Mouse (Mus musculus) intestine, embryonic 15.5 days (tissue): ENCODE measurements around the gene Nanp. TPM values are rescaled to one million over a fixed set of nuclear protein-coding genes. Genes with fewer than 3 reads are reported as not detected.

Experiments
- ATAC-seq: fragments of 200-750 bp; cut with Nextera tagmentation; 2 replicates; pipeline ENCODE4 v1.8.0; 2017; ENCODE audit warnings: moderate TSS enrichment, moderate library complexity
- H3K27ac ChIP-seq: fragments of 300-500 bp; sonication (generic); 2 replicates; pipeline ENCODE4 v1.5.1; 2015; ENCODE audit warnings: mild to moderate bottlenecking, inconsistent platforms
- H3K27me3 ChIP-seq: fragments of 300-500 bp; sonication (generic); replicated peaks from 2 replicates; pipeline ENCODE4 v1.6.1; 2015; ENCODE audit warnings: inconsistent platforms
- H3K36me3 ChIP-seq: fragments of 300-500 bp; sonication (generic); 2 replicates; pipeline ENCODE4 v1.6.1; 2015; ENCODE audit warnings: inconsistent platforms
- H3K4me1 ChIP-seq: fragments of 300-500 bp; sonication (generic); replicated peaks from 2 replicates; pipeline ENCODE4 v1.6.1; 2015; ENCODE audit warnings: inconsistent platforms
- H3K4me2 ChIP-seq: fragments of 300-500 bp; sonication (generic); replicated peaks from 2 replicates; pipeline ENCODE4 v1.6.1; 2015; ENCODE audit warnings: mild to moderate bottlenecking, inconsistent platforms
- H3K4me3 ChIP-seq: fragments of 300-500 bp; sonication (generic); replicated peaks from 2 replicates; pipeline ENCODE4 v1.5.1; 2015; ENCODE audit warnings: inconsistent platforms
- H3K9ac ChIP-seq: fragments of 300-500 bp; sonication (generic); 2 replicates; pipeline ENCODE4 v1.6.1; 2015; ENCODE audit warnings: inconsistent platforms
- H3K9me3 ChIP-seq: fragments of 300-500 bp; sonication (generic); 2 replicates; pipeline ENCODE4 v1.6.1; 2016; ENCODE audit warnings: inconsistent platforms
- WGBS: fragments of 180-500 bp; shearing (Covaris S2); methylation state at CpG from one replicate; pipeline ENCODE4 v1.1.7; 2015; 5-methylcytosine and 5-hydroxymethylcytosine counted together
- polyA plus RNA-seq: library from polyadenylated mRNA; unstranded; fragments of >200 nt; fragmentation: Nextera tagmentation; extraction: Ambion mirVana; gene quantifications from 2 replicates; pipeline ENCODE4 v1.2.1, GENCODE M21; 2015

The Nanp gene
- polyA plus RNA-seq, 1 experiment from 2014 or later = 61.2 TPM

DNA sequence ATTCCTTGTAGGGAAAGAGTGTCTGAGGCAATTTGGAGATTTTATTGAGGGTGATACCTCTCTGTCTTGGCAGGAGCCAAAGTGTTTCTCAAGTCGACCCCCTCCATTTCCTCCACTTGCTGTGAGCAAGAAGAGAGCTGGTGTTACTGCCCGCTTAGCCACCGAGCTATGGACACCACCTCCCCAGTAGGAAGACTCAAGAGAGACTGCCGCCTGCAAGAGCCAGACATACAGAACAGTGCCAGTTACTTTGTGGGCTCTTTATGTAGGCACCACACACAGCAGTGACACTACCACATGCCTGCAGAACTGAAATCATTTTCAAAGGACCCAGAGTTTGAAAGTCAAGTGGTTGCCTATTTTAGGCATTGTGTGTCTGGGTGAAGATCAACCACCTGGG lies 48.1 kb downstream of the Nanp start:
- Histone ChIP-seq H3K36me3 (no peaks in the 10 kb centered on the region), H3K4me3 (no peak overlapping the region), H3K27me3 (no peaks in the 10 kb centered on the region), H3K9me3 (no peaks in the 10 kb centered on the region), H3K4me2 (no peak overlapping the region), H3K27ac (no peak overlapping the region), H3K4me1 (no peaks in the 10 kb centered on the region), H3K9ac (no peak overlapping the region)
- WGBS = 81% methylated on average over 4 of the region's 4 CpGs
- ATAC-seq = no peak

DNA sequence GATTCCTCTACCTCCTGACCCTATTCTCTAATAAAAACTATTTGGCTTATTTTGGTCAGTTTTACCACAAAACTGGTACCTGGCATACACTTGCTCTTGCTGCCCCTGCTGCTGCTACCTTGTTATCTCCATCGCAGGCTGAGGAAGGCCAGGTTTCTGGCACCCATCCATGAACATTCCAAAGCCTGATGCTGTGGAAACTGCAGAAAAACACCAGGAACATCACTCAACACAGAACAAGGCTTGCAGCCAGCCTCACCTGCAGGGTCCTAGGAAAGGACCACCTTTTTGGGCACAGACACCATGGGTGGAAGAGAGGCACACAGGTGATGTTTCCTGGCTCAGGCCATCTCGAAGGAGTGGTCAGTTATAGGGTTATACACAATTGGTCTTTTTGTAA lies 48.7 kb downstream of the Nanp start:
- no peaks in the 10 kb centered on the region for H3K9me3 ChIP-seq
- ATAC-seq = no peak
- no peak overlapping the region for H3K4me2 ChIP-seq
- WGBS = 76% methylated on average over 2 of the region's 2 CpGs
- H3K4me1 ChIP-seq = no peaks in the 10 kb centered on the region
- H3K27ac ChIP-seq = no peak overlapping the region
- no peaks in the 10 kb centered on the region for H3K27me3 ChIP-seq
- no peak overlapping the region for H3K4me3 ChIP-seq
- H3K36me3 ChIP-seq = no peaks in the 10 kb centered on the region
- no peak overlapping the region for H3K9ac ChIP-seq

DNA sequence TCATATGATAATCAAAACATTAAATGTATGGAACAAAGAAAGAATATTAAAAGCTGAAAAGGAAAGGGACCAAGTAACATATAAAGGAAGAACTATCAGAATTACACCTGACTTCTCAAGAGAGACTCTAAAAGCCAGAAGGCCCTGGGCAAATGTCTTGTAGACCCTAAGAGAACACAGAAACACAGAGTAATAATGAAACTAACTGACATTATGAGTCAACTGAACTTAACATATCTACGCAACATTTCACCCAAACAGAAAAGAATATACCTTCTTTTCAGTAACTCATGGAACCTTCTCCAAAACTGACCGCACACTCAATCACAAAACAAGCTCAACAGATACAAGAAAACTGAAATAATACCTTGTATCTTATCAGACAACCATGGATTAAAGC lies 53.8 kb downstream of the Nanp start:
- Histone ChIP-seq H3K9me3 (no peaks in the 10 kb centered on the region), H3K36me3 (no peaks in the 10 kb centered on the region), H3K4me2 (no peak overlapping the region), H3K9ac (no peak overlapping the region), H3K27me3 (no peaks in the 10 kb centered on the region), H3K27ac (no peak overlapping the region), H3K4me1 (no peaks in the 10 kb centered on the region; the same call in 1 of the 2 replicates), H3K4me3 (no peak overlapping the region)
- 100% methylated on average over 2 of the region's 2 CpGs for WGBS
- ATAC-seq = no peak

DNA sequence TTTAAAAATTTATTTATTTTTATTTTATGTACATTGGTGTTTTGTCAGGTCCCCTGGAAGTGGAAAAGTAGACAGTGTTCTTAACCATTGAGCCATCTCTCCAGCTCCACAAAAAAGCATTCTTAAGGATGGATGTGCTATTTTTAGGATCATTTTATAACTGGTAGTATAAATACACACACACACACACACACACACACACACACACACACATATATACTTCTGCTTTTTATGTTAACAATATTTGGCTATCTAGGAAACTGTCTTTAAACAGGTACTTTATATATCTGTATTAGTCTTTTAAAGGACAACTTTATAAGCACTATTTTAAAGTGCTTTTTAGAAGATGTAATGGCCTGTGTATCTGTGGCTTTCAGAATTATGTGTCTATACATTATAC lies 57.1 kb downstream of the Nanp start:
- Histone ChIP-seq H3K4me2 (no peak overlapping the region), H3K4me1 (no peaks in the 10 kb centered on the region; the same call in 1 of the 2 replicates), H3K9ac (no peak overlapping the region), H3K36me3 (no peaks in the 10 kb centered on the region), H3K9me3 (no peaks in the 10 kb centered on the region), H3K27ac (no peak overlapping the region), H3K27me3 (no peaks in the 10 kb centered on the region), H3K4me3 (no peak overlapping the region)
- ATAC-seq = no peak

DNA sequence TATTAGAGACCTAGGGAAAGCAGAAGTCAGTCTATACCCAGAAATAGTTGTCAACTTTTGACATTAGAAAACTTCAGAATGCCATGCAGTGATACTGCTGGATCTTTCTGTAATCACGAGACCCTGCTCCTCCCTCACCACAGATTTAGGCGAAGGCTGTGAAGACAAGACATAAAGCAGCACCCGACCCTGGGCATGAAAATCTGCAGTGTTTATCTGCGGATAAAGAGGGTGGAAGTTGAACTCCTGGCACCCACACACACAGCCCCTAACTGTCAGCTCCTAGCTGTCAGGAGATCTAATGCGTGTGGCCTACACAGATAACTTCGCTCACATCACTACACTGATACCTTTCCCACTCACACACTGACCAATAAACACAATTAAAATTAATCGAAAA lies 57.7 kb downstream of the Nanp start:
- H3K9me3 ChIP-seq = no peaks in the 10 kb centered on the region
- no peaks in the 10 kb centered on the region for H3K27me3 ChIP-seq
- H3K4me3 ChIP-seq = no peak overlapping the region
- 54% methylated on average over 7 of the region's 7 CpGs for WGBS
- no peak overlapping the region for H3K4me2 ChIP-seq
- no peak overlapping the region for H3K27ac ChIP-seq
- H3K9ac ChIP-seq = no peak overlapping the region
- ATAC-seq = no peak
- H3K36me3 ChIP-seq = no peaks in the 10 kb centered on the region
- H3K4me1 ChIP-seq = no peaks in the 10 kb centered on the region; the same call in 1 of the 2 replicates

DNA sequence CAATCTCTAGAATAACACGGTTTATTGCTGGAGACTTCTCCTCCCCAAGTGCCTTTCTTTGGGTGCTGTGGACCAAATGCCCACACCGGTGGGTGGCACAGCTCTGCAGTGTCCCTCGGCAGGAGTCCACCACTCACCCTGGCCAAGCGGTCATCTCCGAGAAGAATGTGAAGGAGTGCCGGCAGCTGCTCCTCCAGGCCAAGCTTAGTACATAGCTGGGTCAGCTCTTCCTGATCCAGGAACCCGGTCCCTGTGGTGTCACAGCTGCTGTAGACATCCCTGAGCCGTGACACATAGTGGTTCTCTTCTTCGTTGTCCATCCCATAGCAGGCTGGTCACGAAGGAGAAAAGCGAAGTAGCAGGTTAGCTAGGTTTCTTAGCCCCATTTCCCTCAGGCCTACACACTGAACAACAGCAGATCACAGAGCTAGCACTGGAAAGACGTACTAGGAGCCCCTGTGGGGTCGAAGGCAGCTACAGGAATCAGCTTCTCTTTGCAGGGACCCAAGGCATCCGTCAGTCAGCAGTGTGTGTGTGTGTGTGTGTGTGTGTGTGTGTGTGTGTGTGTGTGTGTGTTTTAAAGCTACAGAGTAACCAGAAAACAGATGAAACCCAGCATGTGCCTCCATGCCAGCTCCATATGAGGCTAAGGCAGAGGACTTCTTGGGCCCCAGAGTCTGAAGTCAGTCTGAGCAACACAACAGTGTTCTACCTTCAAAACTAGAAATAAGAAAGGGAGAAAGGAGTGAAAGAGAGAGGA lies 59.2 kb downstream of the Nanp start:
- Histone ChIP-seq H3K27me3 (no peaks in the 10 kb centered on the region), H3K4me3 (no peak overlapping the region), H3K4me1 (no peaks in the 10 kb centered on the region; the same call in 1 of the 2 replicates), H3K36me3 (no peaks in the 10 kb centered on the region), H3K4me2 (no peak overlapping the region), H3K27ac (no peak overlapping the region), H3K9ac (no peak overlapping the region), H3K9me3 (no peaks in the 10 kb centered on the region)
- ATAC-seq = no peak
- 79% methylated on average over 14 of the region's 14 CpGs for WGBS

Other genes with a start within 250 kb of the Nanp start
- gene Abhd12, start 134.7 kb downstream of the Nanp start, polyA plus RNA-seq = 52.5 and 53.3 TPM in 2 replicates
- 28.1 and 32.4 TPM in 2 replicates for gene Gins1, start 134.0 kb downstream of the Nanp start, polyA plus RNA-seq
- 6.5 and 6.7 TPM in 2 replicates for gene Ninl, start within 50 bp of the Nanp start, polyA plus RNA-seq
- not detected in 2 replicates for gene Gm14151, start 53.0 kb upstream of the Nanp start, polyA plus RNA-seq
- gene Gm14147, start 58.8 kb upstream of the Nanp start, polyA plus RNA-seq = not detected in 2 replicates